Mouse (Mus musculus) G1E (cell line): ENCODE results near the gene Nacc1. TPM values are rescaled to one million over a fixed set of nuclear protein-coding genes. Genes with fewer than 3 reads are reported as not detected.

Experiments used
- ATAC-seq: 2 replicates; pipeline ENCODE4 v1.8.0; 2016; ENCODE audit warnings: mild to moderate bottlenecking; ENCODE audit not compliant: insufficient number of reproducible peaks, poor library complexity, low FRiP score, severe bottlenecking; ENCODE audit errors: extremely low read depth
- DNase-seq: peaks from one replicate; pipeline ENCODE4 v3.0.0; 2012; ENCODE audit warnings: low spot score
- H3K27me3 ChIP-seq: 2 replicates; pipeline ENCODE4 v1.6.1; 2012; ENCODE audit warnings: mild to moderate bottlenecking, low read length, inconsistent platforms; ENCODE audit not compliant: insufficient read depth
- H3K36me3 ChIP-seq: replicated peaks from 2 replicates; pipeline ENCODE3; 2012; ENCODE audit warnings: mild to moderate bottlenecking, inconsistent platforms
- H3K4me1 ChIP-seq: 2 replicates; pipeline ENCODE4 v1.6.1; 2012; ENCODE audit warnings: low read depth, low read length, inconsistent platforms, mixed read lengths; ENCODE audit not compliant: insufficient read depth
- H3K4me3 ChIP-seq: 2 replicates; pipeline ENCODE4 v1.5.1; 2012; ENCODE audit warnings: low read depth, mild to moderate bottlenecking, inconsistent platforms, low read length, moderate library complexity, mixed read lengths
- H3K9me3 ChIP-seq: replicated peaks from 2 replicates; pipeline ENCODE4 v1.6.1; 2012; ENCODE audit warnings: inconsistent platforms
- CTCF ChIP-seq: IDR thresholded peaks from 2 replicates; pipeline ENCODE4 v1.5.1; 2012; ENCODE audit warnings: low read depth, low read length, inconsistent platforms, mixed read lengths
- GATA1 ChIP-seq: IDR thresholded peaks from 2 replicates; pipeline ENCODE4 v1.6.1; 2012; ENCODE audit warnings: borderline replicate concordance, low read length, inconsistent platforms, mixed read lengths
- GATA2 ChIP-seq: IDR thresholded peaks from 2 replicates; pipeline ENCODE4 v1.6.1; 2012; ENCODE audit warnings: low read depth, low read length, inconsistent platforms, borderline replicate concordance
- POLR2AphosphoS5 ChIP-seq: IDR thresholded peaks from 2 replicates; pipeline ENCODE4 v1.6.1; 2012; ENCODE audit warnings: low read depth, low read length, inconsistent platforms; ENCODE audit not compliant: insufficient replicate concordance
- TAL1 ChIP-seq: conservative IDR thresholded peaks from 2 replicates; pipeline ENCODE4 v1.6.1; 2012; ENCODE audit warnings: low read depth, low read length, inconsistent platforms, mixed read lengths
- polyA plus RNA-seq: library from polyadenylated mRNA; stranded (reverse); fragments of >175 nt; gene quantifications from 2 replicates; pipeline ENCODE4 v1.2.3, GENCODE M21; 2012
- total RNA-seq, 2 experiments: library from RNA; stranded (forward) in 1 of 2; stranded (reverse) in 1 of 2; fragments of 200-1000 nt in 1 of 2; fragments of >200 nt in 1 of 2; fragmentation: Nextera tagmentation in 1 of 2; gene quantifications; 2 replicates each; pipeline ENCODE4 v1.2.3; 2014 to 2017

Gene Nacc1
- total and polyA plus RNA-seq, 3 experiments = 48.1 to 207 (median 125) TPM

GRCm38 (mm10) chr8:84711312-84711711, 23.6 kb upstream of the Nacc1 start:
- ATAC-seq = no peak
- no peak overlapping the region for H3K4me3 ChIP-seq
- no peaks in the 10 kb centered on the region for H3K27me3 ChIP-seq
- peaks cover 80% of the 10 kb centered on the region for H3K4me1 ChIP-seq
- TF ChIP-seq CTCF = no peak
- TF ChIP-seq POLR2AphosphoS5 = no peak
- TF ChIP-seq TAL1 = no peak
- no peak for TF ChIP-seq GATA2
- no peaks in the 10 kb centered on the region for H3K9me3 ChIP-seq
- peaks cover 48% of the 10 kb centered on the region for H3K36me3 ChIP-seq
- no peak for DNase-seq

- no peak for ATAC-seq
- Histone ChIP-seq H3K36me3 (peaks cover 47% of the 10 kb centered on the region), H3K4me3 (no peak overlapping the region), H3K9me3 (no peaks in the 10 kb centered on the region), H3K4me1 (peaks cover 79% of the 10 kb centered on the region), H3K27me3 (no peaks in the 10 kb centered on the region)
- TF ChIP-seq CTCF (no peak), TAL1 (no peak), GATA2 (no peak), POLR2AphosphoS5 (no peak), GATA1 (no peak)
- DNase-seq = no peak
Observed at GRCm38 (mm10) chr8:84709931-84710330, 22.3 kb upstream of the Nacc1 start.

GRCm38 (mm10) chr8:84708774-84709475, 21.3 kb upstream of the Nacc1 start:
- Histone ChIP-seq H3K4me3 (peak overlapping the region; percentile 76; the same call in 1 of the 2 replicates), H3K36me3 (peaks cover 47% of the 10 kb centered on the region), H3K9me3 (no peaks in the 10 kb centered on the region), H3K27me3 (no peaks in the 10 kb centered on the region), H3K4me1 (peaks cover 76% of the 10 kb centered on the region)
- TF ChIP-seq CTCF (peak; percentile 91), TAL1 (no peak)
- ATAC-seq = 0 out of 2 replicates have a peak, but pooled peaks have one; percentile 11
- peak; percentile 77 for DNase-seq

GRCm38 (mm10) chr8:84708071-84708541, 20.4 kb upstream of the Nacc1 start:
- DNase-seq = no peak
- Histone ChIP-seq H3K4me3 (peak overlapping the region; percentile 76), H3K27me3 (no peaks in the 10 kb centered on the region), H3K36me3 (peaks cover 47% of the 10 kb centered on the region), H3K4me1 (peaks cover 74% of the 10 kb centered on the region), H3K9me3 (no peaks in the 10 kb centered on the region)
- TF ChIP-seq TAL1 (no peak), GATA2 (no peak), CTCF (no peak), GATA1 (no peak), POLR2AphosphoS5 (no peak; the same call in 1 of the 2 replicates)
- no peak for ATAC-seq

- peak; percentile 83 for DNase-seq
- H3K4me1 ChIP-seq = peaks cover 72% of the 10 kb centered on the region
- peak overlapping the region; percentile 76 for H3K4me3 ChIP-seq
- TF ChIP-seq CTCF = no peak
- TF ChIP-seq POLR2AphosphoS5 = peak; percentile 63; the same call in 1 of the 2 replicates
- TF ChIP-seq TAL1 = no peak
- H3K36me3 ChIP-seq = peaks cover 52% of the 10 kb centered on the region
- no peaks in the 10 kb centered on the region for H3K9me3 ChIP-seq
- ATAC-seq = peak; percentile 30
- no peaks in the 10 kb centered on the region for H3K27me3 ChIP-seq
Observed at GRCm38 (mm10) chr8:84707267-84707883, 19.7 kb upstream of the Nacc1 start.

- Histone ChIP-seq H3K27me3 (no peaks in the 10 kb centered on the region), H3K36me3 (peaks cover 53% of the 10 kb centered on the region), H3K4me3 (peak overlapping the region; percentile 76), H3K9me3 (no peaks in the 10 kb centered on the region), H3K4me1 (peaks cover 66% of the 10 kb centered on the region)
- peak; percentile 61 for DNase-seq
- TF ChIP-seq GATA2 = no peak
- peak; percentile 6; the same call in 1 of the 2 replicates for TF ChIP-seq POLR2AphosphoS5
- no peak for TF ChIP-seq CTCF
- ATAC-seq = no peak; the same call in 1 of the 2 replicates
Observed at GRCm38 (mm10) chr8:84706610-84707266, 19.1 kb upstream of the Nacc1 start.
